Mouse (Mus musculus): ENCODE measurements around the gene Actl9. TPM values are rescaled to one million over a fixed set of nuclear protein-coding genes. Genes with fewer than 3 reads are reported as not detected.

Gene Actl9
- not detected for polyA plus RNA-seq (2017; shearing (Covaris generic))

DNA sequence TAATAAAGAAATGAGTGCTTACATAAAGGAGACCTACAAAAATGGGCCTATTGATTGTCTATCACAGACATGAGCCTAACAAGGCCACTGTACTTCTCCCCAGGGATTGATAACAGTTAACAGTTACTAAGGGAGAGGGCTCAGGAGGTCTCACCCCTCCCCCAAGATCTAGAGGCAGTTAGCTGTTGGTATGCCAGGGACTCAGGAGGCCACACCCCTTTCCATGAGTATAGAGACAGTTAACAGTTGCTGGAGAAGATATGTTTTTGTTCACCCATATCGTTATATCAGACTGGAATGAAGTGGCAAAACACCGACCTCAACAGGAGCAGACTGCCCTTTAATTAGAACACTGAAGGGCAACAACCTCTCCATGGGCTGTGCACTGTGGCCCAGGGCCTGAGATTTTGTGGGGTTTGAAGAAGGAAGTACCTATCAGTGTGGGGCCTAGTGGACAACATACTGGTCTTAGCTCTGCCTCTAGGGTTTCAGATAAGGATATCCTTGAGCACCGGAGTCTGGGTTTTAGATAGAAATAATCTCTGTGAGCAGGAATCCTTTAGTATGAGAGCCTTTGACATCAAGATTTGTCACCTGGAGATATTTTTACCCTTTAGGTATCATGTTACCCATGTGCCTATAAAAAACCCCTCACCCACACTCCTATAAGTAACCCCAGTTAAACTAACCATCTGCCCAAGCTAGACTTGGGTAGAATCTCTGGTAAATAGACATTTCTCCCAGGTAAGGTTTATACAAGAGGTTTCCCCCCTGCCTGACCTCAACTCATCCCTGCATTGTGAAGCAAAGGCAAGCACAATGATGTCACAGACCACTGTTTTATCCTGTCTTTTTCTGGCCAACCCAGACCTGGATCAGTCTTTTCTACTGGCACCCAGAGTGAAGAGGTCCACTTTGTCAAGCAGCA, at the start of gene Actl9:
Actl9 (plus strand) TSS at position 878 of the 928 bp plus-strand sequence.
- no peak for ATAC-seq

DNA sequence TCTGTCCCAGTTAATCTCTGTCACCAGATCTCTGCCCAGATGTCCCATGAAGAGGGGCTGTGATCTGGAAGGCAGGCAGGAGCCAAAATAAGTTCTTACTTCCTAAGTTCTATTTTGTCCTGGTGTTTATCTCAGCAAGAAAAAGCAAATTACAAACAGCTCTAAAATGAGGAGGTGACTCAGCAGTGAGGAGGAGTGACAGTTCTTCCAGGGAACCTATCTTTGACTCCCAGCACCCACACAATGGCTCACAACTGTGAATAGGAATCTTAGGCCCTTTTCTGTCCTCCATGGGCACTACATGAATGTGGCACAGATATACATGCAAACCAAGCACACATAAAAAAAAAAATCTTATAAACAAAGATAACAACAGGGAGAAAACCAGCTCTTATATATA, 47.0 kb upstream of the Actl9 start:
- ATAC-seq, result no peak

DNA sequence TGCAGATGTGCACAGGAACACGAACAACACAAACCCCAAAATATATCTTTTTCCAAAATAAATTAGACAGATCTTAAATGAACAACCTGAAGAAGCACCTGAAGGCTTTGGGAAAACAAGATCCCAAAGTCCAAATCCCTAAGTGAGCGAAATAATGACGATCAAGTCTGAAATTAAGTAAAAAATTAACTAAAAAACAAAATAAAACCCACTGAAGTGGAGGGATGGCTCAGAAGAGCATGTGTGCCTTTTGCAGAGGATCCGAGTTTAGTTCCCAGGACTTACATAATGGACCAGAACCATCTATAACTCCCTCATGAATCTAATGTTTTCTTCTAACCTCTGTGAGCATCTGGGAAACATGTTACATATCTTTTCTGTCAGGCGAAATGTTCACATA, 40.4 kb upstream of the Actl9 start:
- ATAC-seq, result no peak

DNA sequence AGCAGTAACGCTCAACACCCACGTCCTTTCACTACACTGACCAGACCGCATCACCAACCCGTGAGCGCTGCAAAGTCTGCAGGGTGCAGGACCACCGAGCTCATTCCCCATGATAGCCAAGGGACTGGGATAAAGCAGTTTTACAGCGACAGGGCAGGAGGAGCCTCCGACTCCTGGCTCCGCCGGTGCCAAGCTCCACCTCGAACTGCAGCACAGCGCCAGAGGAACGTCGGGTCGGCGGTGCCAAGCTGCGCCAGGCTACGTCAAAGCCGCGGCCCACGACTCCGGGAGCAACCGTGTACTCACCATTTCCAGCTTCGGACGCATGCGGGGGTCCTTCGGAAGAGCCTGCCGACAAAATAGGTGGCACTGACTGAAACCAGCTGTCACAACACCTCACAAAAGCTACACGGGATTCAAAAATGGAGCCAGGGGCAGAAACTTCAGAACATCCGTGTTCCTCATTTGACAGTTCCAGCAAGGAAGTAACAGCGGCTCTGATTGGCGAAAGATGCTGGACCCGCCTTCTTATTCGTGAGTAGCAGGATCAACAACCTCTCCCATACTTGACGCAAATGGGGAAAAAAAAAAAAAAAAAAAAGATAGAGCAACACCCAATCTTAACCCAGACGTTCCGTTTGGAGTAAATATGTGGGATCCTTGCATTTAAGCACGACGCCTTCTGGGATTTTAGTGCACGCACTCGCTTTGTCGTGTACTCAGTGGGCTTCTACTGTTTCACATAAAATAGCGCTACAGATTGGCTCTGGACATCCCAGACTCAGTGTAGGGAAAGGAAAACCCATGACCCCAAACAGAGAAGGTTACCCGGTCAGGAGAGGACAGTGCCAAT, 38.3 kb upstream of the Actl9 start, which contains the start of gene Zfp101:
Zfp101 (minus strand) TSS at position 460 of the 853 bp plus-strand sequence.
- peak; percentile 100 for ATAC-seq

DNA sequence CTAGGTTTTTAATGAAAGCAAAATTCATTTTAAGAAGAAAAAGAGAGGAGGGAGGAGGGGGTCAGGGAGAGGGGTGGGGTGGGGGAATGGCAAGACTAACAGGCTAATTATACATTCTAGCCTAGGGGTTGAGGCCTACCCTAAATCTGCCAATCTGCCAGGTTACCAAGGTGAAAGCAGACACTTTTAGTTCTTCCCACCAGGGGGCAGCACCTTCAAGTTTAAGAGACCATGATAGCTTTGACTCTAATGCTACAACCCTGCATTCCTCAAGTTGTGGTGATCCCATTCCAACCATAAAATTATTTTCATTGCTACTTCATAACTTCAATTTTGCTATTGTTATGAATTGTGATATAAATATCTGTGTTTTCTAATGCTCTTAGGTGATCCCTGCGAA, 6.5 kb downstream of the Actl9 start:
- peak; percentile 48 for ATAC-seq

DNA sequence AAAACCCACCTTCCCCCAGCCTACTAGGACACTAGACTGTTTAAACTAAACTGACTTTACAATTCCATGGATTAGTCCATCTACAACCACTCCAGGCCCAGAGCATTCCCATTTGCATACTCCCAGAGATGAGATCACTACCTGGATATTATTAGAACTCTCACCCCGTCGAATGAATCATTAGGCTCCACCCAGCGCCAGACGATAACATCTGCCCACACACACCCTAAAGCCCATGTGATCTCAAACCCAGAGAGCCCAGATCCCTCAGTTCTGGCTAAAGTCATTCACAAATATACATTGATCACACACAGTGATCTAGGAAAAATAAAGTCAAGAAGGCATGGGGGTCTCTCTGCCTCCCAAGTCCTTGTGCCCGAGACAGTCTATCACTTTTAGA, 7.2 kb downstream of the Actl9 start:
- no peak for ATAC-seq

DNA sequence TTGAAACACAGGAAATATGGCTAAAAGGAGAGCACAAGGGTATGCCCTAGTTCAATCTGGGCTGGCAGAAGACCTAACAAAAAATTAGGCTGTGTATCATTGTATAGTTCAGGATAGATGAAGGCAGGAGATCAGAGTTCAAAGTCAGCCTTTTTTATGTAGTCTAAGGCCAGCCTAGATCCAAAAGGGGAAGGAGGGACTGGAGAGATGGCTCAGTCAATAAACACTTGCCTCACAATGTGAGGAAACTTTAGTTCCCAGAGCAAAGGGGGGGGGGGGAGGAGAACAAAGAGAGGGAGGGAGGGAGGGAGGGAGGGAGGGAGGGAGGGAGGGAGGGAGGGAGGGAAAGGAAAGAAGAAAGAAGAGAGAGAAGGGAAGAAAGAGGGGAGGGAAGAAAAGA, 8.5 kb downstream of the Actl9 start:
- ATAC-seq, result no peak

DNA sequence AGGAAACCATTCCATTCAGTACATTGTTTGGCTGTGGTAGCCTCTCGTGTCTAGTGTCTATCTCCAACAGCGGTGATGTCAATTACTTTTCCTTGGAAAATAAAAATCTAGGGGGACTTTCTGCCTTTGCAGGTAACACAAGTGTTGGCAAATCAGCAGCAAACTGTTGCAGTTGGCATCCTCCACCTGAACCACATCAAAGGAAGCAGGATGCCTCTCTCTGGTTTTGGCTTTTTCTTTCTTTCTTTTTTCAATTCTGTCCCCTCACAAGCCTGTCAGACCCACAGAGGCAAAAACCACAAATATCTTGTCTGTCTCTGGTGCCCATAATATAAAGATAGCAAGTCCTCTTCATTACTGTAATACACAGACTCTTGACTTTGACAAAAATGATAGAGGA, 23.9 kb downstream of the Actl9 start:
- ATAC-seq, result no peak

DNA sequence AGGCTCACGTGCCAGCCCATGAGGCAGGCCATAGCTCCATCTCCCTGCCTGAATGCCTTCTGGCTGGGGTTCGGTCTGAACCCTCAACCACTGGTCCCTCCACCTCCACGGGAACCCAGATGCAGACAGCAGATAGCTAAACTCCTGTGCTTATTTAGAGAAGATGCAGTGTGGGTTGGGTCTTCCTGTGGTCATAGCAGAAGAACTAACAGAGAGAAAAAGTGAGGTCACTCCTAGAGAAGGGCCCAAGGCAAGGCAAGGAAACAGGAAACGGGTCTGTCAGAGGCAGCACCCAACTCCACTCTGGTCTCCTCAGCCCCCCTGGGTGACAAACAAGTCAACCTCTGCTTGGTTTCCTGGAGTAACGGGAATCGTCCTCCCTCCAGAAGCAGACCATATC, 38.5 kb downstream of the Actl9 start:
- no peak for ATAC-seq

Other genes with a start within 250 kb of the Actl9 start
- gene Olfr239, start 241.6 kb upstream of the Actl9 start, polyA plus RNA-seq (2017; shearing (Covaris generic)), result not detected
- gene Olfr1564, start 211.2 kb upstream of the Actl9 start, polyA plus RNA-seq (2017; shearing (Covaris generic)), result not detected
- 10 to 100 TPM; 10.7 to 15.6 (median 14.2) TPM for gene Zfp955a, start 177.8 kb upstream of the Actl9 start, polyA plus RNA-seq (2017; shearing (Covaris generic))
- gene Olfr63, start 168.2 kb upstream of the Actl9 start, polyA plus RNA-seq (2017; shearing (Covaris generic)), result under 1 TPM in 1 of 3 experiments, not detected in 2; 0.08 TPM
- 10 to 100 TPM in 2 of 3 experiments, 1 to 10 TPM in 1; 5.2 to 12.7 (median 10.7) TPM for gene Zfp955b, start 143.4 kb upstream of the Actl9 start, polyA plus RNA-seq (2017; shearing (Covaris generic))
- 10 to 100 TPM in 2 of 3 experiments, 1 to 10 TPM in 1; 8.2 to 15.8 (median 11.6) TPM for gene Zfp81, start 74.0 kb upstream of the Actl9 start, polyA plus RNA-seq (2017; shearing (Covaris generic))
- 10 to 100 TPM; 11.3 to 14.5 (median 12.9) TPM for gene Zfp101, start 38.3 kb upstream of the Actl9 start, polyA plus RNA-seq (2017; shearing (Covaris generic))
- 10 to 100 TPM; 47.1 to 61.9 (median 61.1) TPM for gene Adamts10, start 91.3 kb downstream of the Actl9 start, polyA plus RNA-seq (2017; shearing (Covaris generic))
- 100 to 1,000 TPM in 1 of 3 experiments, 10 to 100 TPM in 2; 48.8 to 258 (median 51.4) TPM for gene Myo1f, start 122.8 kb downstream of the Actl9 start, polyA plus RNA-seq (2017; shearing (Covaris generic))
- gene Zfp414, start 196.2 kb downstream of the Actl9 start, polyA plus RNA-seq (2017; shearing (Covaris generic)), result 10 to 100 TPM; 49.2 to 71.1 (median 57.9) TPM
- gene Pram1, start 205.2 kb downstream of the Actl9 start, polyA plus RNA-seq (2017; shearing (Covaris generic)), result under 1 TPM; 0.57 to 0.93 (median 0.91) TPM

Measured in inflammation-experienced regulatory T-cells, adult 6 months (primary cell).